Mouse (Mus musculus): ENCODE measurements around the gene Scamp3.
"Not testable (repeated sequence)": the region's sequence is repeated elsewhere in the genome, so short reads cannot be mapped to it uniquely, and the experiment has no call there.

DNA sequence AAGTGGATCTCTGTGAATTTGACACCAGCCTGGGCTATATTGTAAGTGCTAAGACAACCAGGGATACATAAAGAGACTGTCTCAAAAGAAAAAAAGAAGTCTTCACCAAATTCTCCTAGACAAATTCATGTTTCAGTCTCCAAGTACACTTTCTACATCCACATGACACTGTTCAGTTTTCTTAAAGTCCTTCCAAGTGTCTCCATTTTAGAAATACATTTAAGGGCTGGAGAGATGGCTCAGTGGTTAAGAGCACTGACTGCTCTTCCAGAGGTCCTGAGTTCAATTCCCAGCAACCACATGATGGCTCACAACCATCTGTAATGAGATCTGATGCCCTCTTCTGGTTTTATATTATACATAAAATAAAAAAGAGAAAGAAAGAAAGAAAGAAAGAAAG is 16.1 kb upstream of the Scamp3 start:
- TF ChIP-seq CTCF (IDR thresholded peaks at IDR 0.05; ENCODE audit: low read depth, low read length); POLR2A (IDR thresholded peaks at IDR 0.05; ENCODE audit: borderline replicate concordance, low read depth, low read length): not testable (repeated sequence)

Measured in bone marrow macrophage, adult 2 months (primary cell).